Mouse (Mus musculus) MEL (cell line): Measurements from ENCODE around the gene Gm20388.

Source experiments
- CHD2 ChIP-seq: IDR thresholded peaks from 2 replicates; pipeline ENCODE4 v1.6.1; 2011; ENCODE audit warnings: low read length, improper control_type of control experiment
- CTCF ChIP-seq, 3 experiments: IDR thresholded peaks in 2 of 3; conservative IDR thresholded peaks in 1 of 3; 2 replicates each; pipeline ENCODE4 v1.5.1; 2011 to 2012; ENCODE audit warnings: low read length in 3 of 3, low read depth in 2 of 3, mild to moderate bottlenecking in 2 of 3, improper control_type of control experiment in 1 of 3, inconsistent platforms in 1 of 3, mixed read lengths in 1 of 3, moderate library complexity in 1 of 3; ENCODE audit not compliant: control insufficient read depth in 1 of 3, insufficient read depth in 1 of 3, poor library complexity in 1 of 3, severe bottlenecking in 1 of 3
- NRF1 ChIP-seq: IDR thresholded peaks from 2 replicates; pipeline ENCODE4 v1.6.1; 2014; ENCODE audit warnings: low read depth, mild to moderate bottlenecking, inconsistent platforms, low read length, improper control_type of control experiment, moderate library complexity; ENCODE audit not compliant: poor library complexity, insufficient read depth, severe bottlenecking
- TAL1 ChIP-seq: IDR thresholded peaks from 2 replicates; pipeline ENCODE4 v1.6.1; 2012; ENCODE audit warnings: mild to moderate bottlenecking, inconsistent platforms, low read length, moderate library complexity, mixed read lengths
- UBTF ChIP-seq: IDR thresholded peaks from 2 replicates; pipeline ENCODE4 v1.6.1; 2012; ENCODE audit warnings: low read depth, mild to moderate bottlenecking, inconsistent platforms, low read length, improper control_type of control experiment, moderate library complexity, borderline replicate concordance; ENCODE audit not compliant: insufficient read depth
- ZNF384 ChIP-seq: IDR thresholded peaks from 2 replicates; pipeline ENCODE4 v1.6.1; 2012; ENCODE audit warnings: low read depth, mild to moderate bottlenecking, inconsistent platforms, low read length, improper control_type of control experiment

GRCm38 (mm10) chr8:122593783-122594507 lies 2683.3 kb downstream of the Gm20388 start:
- TF ChIP-seq CTCF (IDR thresholded peaks at IDR 0.05 in 2 of 3, conservative IDR thresholded peaks at IDR 0.05 in 1 of 3; ENCODE audit: control insufficient read depth in 1 of 3, insufficient read depth in 1 of 3, low read depth in 2 of 3, low read length in 3 of 3, poor library complexity in 1 of 3, severe bottlenecking in 1 of 3) = no peak
- no peak for TF ChIP-seq NRF1
- no peak for TF ChIP-seq ZNF384
- TF ChIP-seq TAL1 = no peak
- TF ChIP-seq UBTF = no peak
- no peak for TF ChIP-seq CHD2
